Mouse (Mus musculus) hindbrain, postnatal 0 days (tissue): ENCODE results near the gene D630003M21Rik. TPM values are rescaled to one million over a fixed set of nuclear protein-coding genes. Genes with fewer than 3 reads are reported as not detected.

Experiments
- ATAC-seq: fragments of 200-750 bp; cut with Nextera tagmentation; 2 replicates; pipeline ENCODE4 v1.8.0; 2017; ENCODE audit warnings: mild to moderate bottlenecking, moderate TSS enrichment, moderate library complexity
- DNase-seq: peaks from one replicate; pipeline ENCODE4 v3.0.0-alpha.2; 2015; ENCODE audit warnings: low spot score
- H3K27ac ChIP-seq: fragments of 300-500 bp; sonication (generic); 2 replicates; pipeline ENCODE4 v1.5.1; 2014; ENCODE audit warnings: mild to moderate bottlenecking
- H3K27me3 ChIP-seq: fragments of 300-500 bp; sonication (generic); 2 replicates; pipeline ENCODE4 v1.6.1; 2014; ENCODE audit warnings: low read length, mixed read lengths; ENCODE audit not compliant: insufficient read depth
- H3K36me3 ChIP-seq: fragments of 300-500 bp; sonication (generic); 2 replicates; pipeline ENCODE4 v1.6.1; 2014; ENCODE audit warnings: low read length, mixed read lengths; ENCODE audit not compliant: insufficient read depth
- H3K4me1 ChIP-seq: fragments of 300-500 bp; sonication (generic); 2 replicates; pipeline ENCODE4 v1.6.1; 2014; ENCODE audit warnings: antibody characterized with exemption, low read length, mixed read lengths; ENCODE audit not compliant: insufficient read depth
- H3K4me2 ChIP-seq: fragments of 300-500 bp; sonication (generic); 2 replicates; pipeline ENCODE4 v1.6.1; 2014; ENCODE audit warnings: low read depth, mild to moderate bottlenecking, low read length, moderate library complexity, mixed read lengths
- H3K4me3 ChIP-seq: fragments of 300-500 bp; sonication (generic); 2 replicates; pipeline ENCODE4 v1.5.1; 2014; ENCODE audit warnings: low read length
- H3K9ac ChIP-seq: fragments of 300-500 bp; sonication (generic); replicated peaks from 2 replicates; pipeline ENCODE4 v1.6.1; 2014; ENCODE audit warnings: mild to moderate bottlenecking, low read length, moderate library complexity, mixed read lengths
- H3K9me3 ChIP-seq: fragments of 300-500 bp; sonication (generic); 2 replicates; pipeline ENCODE4 v1.6.1; 2016; ENCODE audit warnings: low read length, mixed read lengths
- CTCF ChIP-seq: IDR thresholded peaks from 2 replicates; pipeline ENCODE4 v1.5.1; 2016; ENCODE audit warnings: antibody characterized with exemption, control low read depth, low read depth
- WGBS: fragments of 180-500 bp; shearing (Covaris S2); extraction: QIAGEN DNeasy Blood & Tissue Kit; methylation state at CpG from one replicate; pipeline ENCODE4 v1.1.7; 2014; 5-methylcytosine and 5-hydroxymethylcytosine counted together
- polyA plus RNA-seq: library from polyadenylated mRNA; unstranded; fragments of >200 nt; fragmentation: Nextera tagmentation; extraction: Ambion mirVana; gene quantifications from 2 replicates; pipeline ENCODE4 v1.2.1, GENCODE M21; 2015
- total RNA-seq: library from RNA; depleted of rRNA; stranded (reverse); fragments of >200 nt; gene quantifications from 2 replicates; pipeline ENCODE4 v1.2.3, GENCODE M21; 2014

Gene D630003M21Rik
- total and polyA plus RNA-seq, 2 experiments from 2014 or later = 2.3 to 7.8 TPM

DNA sequence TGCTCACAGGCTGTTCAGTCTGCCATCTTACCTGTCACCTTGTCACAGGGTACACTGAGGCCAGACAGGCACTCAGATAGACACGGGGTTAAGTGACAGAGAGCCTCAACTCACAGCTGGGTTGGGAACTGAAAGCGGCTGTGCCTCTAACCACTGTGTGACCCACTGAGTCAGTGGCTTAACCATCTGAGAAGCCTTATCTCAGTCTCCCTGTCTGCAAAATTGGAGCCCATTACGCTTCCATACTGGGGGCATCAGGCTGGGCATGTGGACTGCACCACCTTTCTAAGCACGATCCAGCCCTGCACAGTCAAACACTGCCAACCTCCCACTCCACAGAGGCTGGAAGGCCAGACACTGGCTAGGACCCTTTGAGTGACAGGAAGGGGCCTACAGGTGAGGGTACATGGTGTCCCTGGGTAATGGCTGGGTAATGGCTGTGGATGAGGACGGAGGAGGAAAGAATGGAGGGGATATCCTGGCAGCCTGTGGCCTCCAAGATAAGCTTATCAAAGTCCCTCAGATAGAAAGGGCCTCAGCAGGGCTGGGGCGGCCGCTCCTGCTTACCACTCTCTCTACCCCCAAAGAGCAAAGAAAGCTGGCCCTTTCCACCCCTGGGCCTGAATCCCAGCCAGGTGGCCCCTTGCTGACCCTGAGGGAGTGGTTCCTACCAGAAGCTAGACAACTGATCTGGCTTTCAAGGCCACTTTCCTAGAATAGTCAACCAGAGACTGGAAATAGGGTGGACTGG lies 87.2 kb downstream of the D630003M21Rik start:
- WGBS = 88% methylated on average over 7 of the region's 7 CpGs

DNA sequence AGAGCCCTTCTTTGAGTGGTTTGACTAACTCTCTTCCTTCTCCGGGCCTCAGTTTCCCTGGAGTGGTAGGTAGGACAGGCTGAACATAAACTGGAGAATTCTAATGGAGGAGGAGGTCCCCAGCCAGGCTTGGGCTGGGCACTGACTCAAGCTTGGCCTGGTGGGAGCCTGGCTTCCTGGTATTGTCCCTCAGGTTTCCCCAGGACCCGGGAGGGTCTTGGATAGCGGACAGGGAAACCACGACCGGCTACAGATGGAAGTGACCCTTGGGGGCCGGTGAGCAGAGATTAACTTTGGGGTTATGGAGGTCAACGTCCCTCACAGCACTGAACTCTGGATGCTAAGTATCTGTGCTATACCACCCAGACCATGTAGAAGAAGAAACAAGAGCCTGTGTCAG lies 87.8 kb downstream of the D630003M21Rik start:
- TF ChIP-seq CTCF = no peak
- Histone ChIP-seq H3K27me3 (no peaks in the 10 kb centered on the region), H3K4me1 (peaks cover 9% of the 10 kb centered on the region; the same call in 1 of the 2 replicates), H3K4me2 (no peak overlapping the region), H3K36me3 (no peaks in the 10 kb centered on the region), H3K4me3 (no peak overlapping the region), H3K27ac (no peak overlapping the region), H3K9ac (no peak overlapping the region), H3K9me3 (no peaks in the 10 kb centered on the region)
- 74% methylated on average over 7 of the region's 7 CpGs for WGBS
- ATAC-seq (no peak), DNase-seq (no peak)

More for the DNA sequence above, 87.2 kb downstream of the D630003M21Rik start:
- ATAC-seq (no peak), DNase-seq (no peak)
- Histone ChIP-seq H3K27me3 (no peaks in the 10 kb centered on the region), H3K4me1 (peaks cover 9% of the 10 kb centered on the region; the same call in 1 of the 2 replicates), H3K27ac (no peak overlapping the region), H3K4me3 (no peak overlapping the region), H3K9me3 (no peaks in the 10 kb centered on the region), H3K36me3 (no peaks in the 10 kb centered on the region), H3K9ac (no peak overlapping the region), H3K4me2 (no peak overlapping the region)
- no peak for TF ChIP-seq CTCF

DNA sequence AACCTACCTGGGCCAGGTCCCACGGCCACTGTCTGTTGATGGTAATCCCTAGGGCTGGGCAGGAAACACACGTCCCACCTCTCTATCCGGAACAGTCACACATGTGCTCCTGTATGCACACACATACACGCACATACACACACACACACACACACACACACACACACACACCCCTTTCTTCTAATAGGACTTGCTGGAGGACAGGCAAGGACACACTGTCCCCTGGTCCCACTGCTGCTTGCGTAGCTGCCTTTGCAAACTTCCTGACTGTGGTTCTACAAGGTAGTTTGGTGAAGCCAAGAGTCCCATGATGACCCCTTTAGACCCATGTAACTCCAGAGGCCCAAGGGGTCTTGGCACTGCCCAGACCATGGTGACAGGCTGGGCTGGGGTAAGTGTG lies 88.4 kb downstream of the D630003M21Rik start:
- Histone ChIP-seq H3K4me3 (no peak overlapping the region), H3K27ac (no peak overlapping the region), H3K9me3 (no peaks in the 10 kb centered on the region), H3K36me3 (no peaks in the 10 kb centered on the region), H3K4me1 (peaks cover 9% of the 10 kb centered on the region; the same call in 1 of the 2 replicates), H3K27me3 (no peaks in the 10 kb centered on the region), H3K4me2 (no peak overlapping the region), H3K9ac (no peak overlapping the region)
- WGBS = 81% methylated on average over 5 of the region's 5 CpGs
- no peak for TF ChIP-seq CTCF
- DNase-seq (no peak), ATAC-seq (no peak)

DNA sequence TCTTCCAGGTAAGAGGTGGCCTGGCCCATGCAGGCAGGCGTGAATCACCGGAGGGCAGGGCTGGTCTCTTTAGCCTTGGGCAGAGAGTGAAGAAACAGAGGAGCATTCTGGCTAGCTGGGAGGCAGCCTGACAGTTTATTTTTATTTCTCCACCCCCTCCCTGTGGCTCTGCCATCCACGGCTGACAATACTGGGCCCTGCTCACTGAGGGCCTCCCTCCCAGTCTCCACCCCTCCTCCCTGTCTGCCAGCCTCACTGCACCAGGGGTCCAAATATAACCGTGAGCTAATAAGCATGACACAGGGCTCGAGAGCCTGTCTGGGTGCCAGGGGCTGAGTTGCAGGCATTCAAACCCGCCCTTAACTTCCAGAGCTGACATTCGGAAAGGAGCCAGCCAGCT lies 89.4 kb downstream of the D630003M21Rik start:
- Histone ChIP-seq H3K9ac (no peak overlapping the region), H3K4me3 (no peak overlapping the region), H3K36me3 (no peaks in the 10 kb centered on the region), H3K27me3 (no peaks in the 10 kb centered on the region), H3K4me2 (no peak overlapping the region), H3K9me3 (no peaks in the 10 kb centered on the region), H3K4me1 (peaks cover 9% of the 10 kb centered on the region; the same call in 1 of the 2 replicates), H3K27ac (no peak overlapping the region)
- no peak for TF ChIP-seq CTCF
- WGBS = 31% methylated on average over 7 of the region's 7 CpGs
- DNase-seq = peak; percentile 76
- ATAC-seq = peak; percentile 75

GRCm38 (mm10) chr2:158138778-158139177 lies 90.2 kb downstream of the D630003M21Rik start:
- H3K27me3 ChIP-seq = no peaks in the 10 kb centered on the region
- peaks cover 9% of the 10 kb centered on the region; the same call in 1 of the 2 replicates for H3K4me1 ChIP-seq
- H3K27ac ChIP-seq = no peak overlapping the region
- WGBS = 92% methylated on average over 9 of the region's 9 CpGs
- no peak for TF ChIP-seq CTCF
- DNase-seq (no peak), ATAC-seq (no peak)
- H3K36me3 ChIP-seq = no peaks in the 10 kb centered on the region
- no peaks in the 10 kb centered on the region for H3K9me3 ChIP-seq
- no peak overlapping the region for H3K4me2 ChIP-seq
- no peak overlapping the region for H3K9ac ChIP-seq
- H3K4me3 ChIP-seq = no peak overlapping the region

DNA sequence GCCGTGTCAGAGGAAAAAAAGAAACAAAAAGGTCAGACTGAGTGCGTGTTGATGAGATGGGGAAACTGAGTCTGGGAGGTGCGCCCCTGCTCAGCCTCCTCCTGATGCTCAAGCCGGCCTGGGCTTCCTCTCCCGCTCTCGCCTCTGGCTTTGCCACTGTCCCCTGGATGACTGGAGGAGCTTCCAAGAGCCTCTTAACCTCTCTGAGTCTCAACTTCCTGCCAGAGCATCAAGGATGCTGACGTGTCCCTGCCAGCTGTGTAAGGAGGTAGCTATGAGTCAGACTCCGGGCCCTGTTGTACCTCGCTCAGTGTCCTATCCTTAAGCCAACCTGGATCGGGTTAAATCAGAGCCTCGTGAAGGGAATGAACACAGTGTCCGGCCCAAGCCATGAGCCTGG lies 91.3 kb downstream of the D630003M21Rik start:
- Histone ChIP-seq H3K27ac (no peak overlapping the region), H3K4me1 (peaks cover 9% of the 10 kb centered on the region; the same call in 1 of the 2 replicates), H3K27me3 (no peaks in the 10 kb centered on the region), H3K4me2 (no peak overlapping the region), H3K36me3 (no peaks in the 10 kb centered on the region), H3K9me3 (no peaks in the 10 kb centered on the region), H3K4me3 (no peak overlapping the region), H3K9ac (no peak overlapping the region)
- DNase-seq = no peak
- 94% methylated on average over 12 of the region's 12 CpGs for WGBS
- ATAC-seq = no peak
- no peak for TF ChIP-seq CTCF

GRCm38 (mm10) chr2:158136205-158136604 lies 92.8 kb downstream of the D630003M21Rik start:
- H3K27ac ChIP-seq = no peak overlapping the region
- H3K9me3 ChIP-seq = no peaks in the 10 kb centered on the region
- H3K4me2 ChIP-seq = no peak overlapping the region
- no peak overlapping the region for H3K4me3 ChIP-seq
- H3K27me3 ChIP-seq = no peaks in the 10 kb centered on the region
- TF ChIP-seq CTCF = no peak
- H3K36me3 ChIP-seq = no peaks in the 10 kb centered on the region
- peaks cover 9% of the 10 kb centered on the region; the same call in 1 of the 2 replicates for H3K4me1 ChIP-seq
- DNase-seq (no peak), ATAC-seq (no peak)
- H3K9ac ChIP-seq = no peak overlapping the region
- WGBS = 37% methylated on average over 7 of the region's 7 CpGs
